Mouse (Mus musculus): ENCODE results near the gene Tcirg1.

- TF ChIP-seq CTCF (conservative IDR thresholded peaks at IDR 0.05; ENCODE audit: low read length) = no peak
- no peak for TF ChIP-seq POU5F1 (IDR thresholded peaks at IDR 0.05; ENCODE audit: borderline replicate concordance, low read length)
- TF ChIP-seq NANOG (IDR thresholded peaks at IDR 0.05; ENCODE audit: borderline replicate concordance, low read length) = no peak
Measured at GRCm38 (mm10) chr19:3925859-3926258, 18.9 kb upstream of the Tcirg1 start.
